Mouse (Mus musculus) lung, postnatal 0 days (tissue): ENCODE measurements at regions not wholly inside any gene's neighbourhood (a gene's known extent, or its start where the extent isn't known, plus 50 kb on each side); places are given as distances from the start of the nearest gene placed in this dataset.

ENCODE experiments used
- ATAC-seq: fragments of 200-750 bp; cut with Nextera tagmentation; 2 replicates; pipeline ENCODE4 v1.8.0; 2017; ENCODE audit warnings: moderate library complexity
- DNase-seq: peaks from one replicate; pipeline ENCODE4 v3.0.0-alpha.2; 2016; ENCODE audit warnings: low spot score
- H3K27ac ChIP-seq: fragments of 300-500 bp; sonication (generic); 2 replicates; pipeline ENCODE4 v1.5.1; 2014; ENCODE audit warnings: antibody characterized with exemption, mild to moderate bottlenecking, low read length, mixed read lengths
- H3K27me3 ChIP-seq: fragments of 300-500 bp; sonication (generic); replicated peaks from 2 replicates; pipeline ENCODE4 v1.6.1; 2014; ENCODE audit warnings: low read length, mixed read lengths; ENCODE audit not compliant: insufficient read depth
- H3K36me3 ChIP-seq: fragments of 300-500 bp; sonication (generic); 2 replicates; pipeline ENCODE4 v1.6.1; 2014; ENCODE audit warnings: low read length, mixed read lengths; ENCODE audit not compliant: insufficient read depth
- H3K4me1 ChIP-seq: fragments of 300-500 bp; sonication (generic); 2 replicates; pipeline ENCODE4 v1.6.1; 2014; ENCODE audit warnings: antibody characterized with exemption, low read depth, low read length, mixed read lengths; ENCODE audit not compliant: insufficient read depth
- H3K4me2 ChIP-seq: fragments of 300-500 bp; sonication (generic); replicated peaks from 2 replicates; pipeline ENCODE4 v1.6.1; 2014; ENCODE audit warnings: low read depth, mild to moderate bottlenecking, low read length, moderate library complexity, mixed read lengths
- H3K4me3 ChIP-seq: fragments of 300-500 bp; sonication (generic); 2 replicates; pipeline ENCODE4 v1.5.1; 2014; ENCODE audit warnings: low read depth, low read length
- H3K9ac ChIP-seq: fragments of 300-500 bp; sonication (generic); replicated peaks from 2 replicates; pipeline ENCODE4 v1.6.1; 2014; ENCODE audit warnings: low read depth, mild to moderate bottlenecking
- H3K9me3 ChIP-seq: fragments of 300-500 bp; sonication (generic); 2 replicates; pipeline ENCODE4 v1.6.1; 2016; ENCODE audit warnings: low read length, mixed read lengths
- CTCF ChIP-seq: IDR thresholded peaks from 2 replicates; pipeline ENCODE4 v1.5.1; 2016; ENCODE audit warnings: antibody characterized with exemption, mild to moderate bottlenecking
- EP300 ChIP-seq: IDR thresholded peaks from 2 replicates; pipeline ENCODE4 v1.6.1; 2016; ENCODE audit warnings: antibody characterized with exemption, mild to moderate bottlenecking, control low read depth
- WGBS: fragments of 180-500 bp; shearing (Covaris S2); extraction: QIAGEN DNeasy Blood & Tissue Kit; methylation state at CpG from one replicate; pipeline ENCODE4 v1.1.7; 2014; 5-methylcytosine and 5-hydroxymethylcytosine counted together

- no peaks in the 10 kb centered on the region for H3K9me3 ChIP-seq
- TF ChIP-seq EP300 (no peak), CTCF (no peak)
- ATAC-seq, result peak; percentile 34; the same call in 1 of the 2 replicates
- peak; percentile 61 for DNase-seq
- peaks cover 15% of the 10 kb centered on the region; the same call in 1 of the 2 replicates for H3K4me1 ChIP-seq
- H3K27ac ChIP-seq, result no peak overlapping the region
- no peak overlapping the region for H3K4me2 ChIP-seq
- no peak overlapping the region for H3K9ac ChIP-seq
- H3K4me3 ChIP-seq, result no peak overlapping the region
- no peaks in the 10 kb centered on the region for H3K27me3 ChIP-seq
- no peaks in the 10 kb centered on the region for H3K36me3 ChIP-seq
- WGBS, result 32% methylated on average over 4 of the region's 4 CpGs
Measured at GRCm38 (mm10) chr15:36427334-36427733, 580.2 kb downstream of the Zfp706 start.

GRCm38 (mm10) chr15:36425902-36426301 is 581.7 kb downstream of the Zfp706 start:
- Histone ChIP-seq H3K4me1 (peaks cover 15% of the 10 kb centered on the region; the same call in 1 of the 2 replicates), H3K4me3 (no peak overlapping the region), H3K27me3 (no peaks in the 10 kb centered on the region), H3K4me2 (no peak overlapping the region), H3K9me3 (no peaks in the 10 kb centered on the region), H3K27ac (no peak overlapping the region), H3K36me3 (no peaks in the 10 kb centered on the region), H3K9ac (no peak overlapping the region)
- ATAC-seq (no peak), DNase-seq (peak; percentile 4)
- WGBS, result 67% methylated on average over 8 of the region's 8 CpGs
- TF ChIP-seq CTCF (no peak), EP300 (no peak)

GRCm38 (mm10) chr15:36424047-36424446 is 583.5 kb downstream of the Zfp706 start:
- H3K9me3 ChIP-seq, result no peaks in the 10 kb centered on the region
- no peaks in the 10 kb centered on the region for H3K36me3 ChIP-seq
- peaks cover 15% of the 10 kb centered on the region; the same call in 1 of the 2 replicates for H3K4me1 ChIP-seq
- no peak overlapping the region for H3K9ac ChIP-seq
- no peaks in the 10 kb centered on the region for H3K27me3 ChIP-seq
- DNase-seq (peak; percentile 80), ATAC-seq (peak; percentile 91)
- no peak overlapping the region for H3K27ac ChIP-seq
- WGBS, result 82% methylated on average over 8 of the region's 8 CpGs
- peak; percentile 91 for TF ChIP-seq EP300
- no peak for TF ChIP-seq CTCF
- H3K4me2 ChIP-seq, result no peak overlapping the region
- no peak overlapping the region for H3K4me3 ChIP-seq

- TF ChIP-seq CTCF (no peak), EP300 (no peak)
- H3K27ac ChIP-seq, result no peak overlapping the region
- no peaks in the 10 kb centered on the region for H3K36me3 ChIP-seq
- 21% methylated on average over 3 of the region's 3 CpGs for WGBS
- H3K9ac ChIP-seq, result no peak overlapping the region
- no peak overlapping the region for H3K4me2 ChIP-seq
- H3K4me3 ChIP-seq, result no peak overlapping the region
- DNase-seq, result peak; percentile 23
- peaks cover 14% of the 10 kb centered on the region; the same call in 1 of the 2 replicates for H3K4me1 ChIP-seq
- no peaks in the 10 kb centered on the region for H3K27me3 ChIP-seq
- no peaks in the 10 kb centered on the region for H3K9me3 ChIP-seq
- ATAC-seq, result no peak
Measured at GRCm38 (mm10) chr15:36422781-36423180, 584.8 kb downstream of the Zfp706 start.

GRCm38 (mm10) chr15:36419943-36420480 is 587.6 kb downstream of the Zfp706 start:
- 47% methylated on average over 7 of the region's 7 CpGs for WGBS
- ATAC-seq (peak; percentile 50; the same call in 1 of the 2 replicates), DNase-seq (peak; percentile 48)

GRCm38 (mm10) chr15:36417426-36417825 is 590.1 kb downstream of the Zfp706 start:
- WGBS, result 57% methylated on average over 3 of the region's 3 CpGs
- no peak overlapping the region for H3K4me3 ChIP-seq
- no peak overlapping the region for H3K4me2 ChIP-seq
- H3K27ac ChIP-seq, result no peak overlapping the region
- H3K36me3 ChIP-seq, result no peaks in the 10 kb centered on the region
- H3K9ac ChIP-seq, result no peak overlapping the region
- no peaks in the 10 kb centered on the region; the same call in 1 of the 2 replicates for H3K4me1 ChIP-seq
- TF ChIP-seq CTCF (no peak), EP300 (no peak)
- no peak for ATAC-seq
- no peaks in the 10 kb centered on the region for H3K27me3 ChIP-seq
- no peak for DNase-seq
- no peaks in the 10 kb centered on the region for H3K9me3 ChIP-seq

More at GRCm38 (mm10) chr15:36419943-36420480, 587.6 kb downstream of the Zfp706 start:
- H3K27me3 ChIP-seq, result no peaks in the 10 kb centered on the region
- H3K4me1 ChIP-seq, result peaks cover 10% of the 10 kb centered on the region; the same call in 1 of the 2 replicates
- H3K9me3 ChIP-seq, result no peaks in the 10 kb centered on the region
- H3K36me3 ChIP-seq, result no peaks in the 10 kb centered on the region
- no peak overlapping the region for H3K4me2 ChIP-seq
- no peak for TF ChIP-seq CTCF
- TF ChIP-seq EP300, result peak; percentile 40; the same call in 1 of the 2 replicates
- no peak overlapping the region for H3K4me3 ChIP-seq
- no peak overlapping the region for H3K9ac ChIP-seq
- no peak overlapping the region for H3K27ac ChIP-seq
